Mouse (Mus musculus): ENCODE measurements around the gene Nipsnap3a. TPM values are rescaled to one million over a fixed set of nuclear protein-coding genes. Genes with fewer than 3 reads are reported as not detected.

Nipsnap3a gene
- not detected in 2 replicates for total RNA-seq (2012; rRNA removed)
- polyA plus RNA-seq (2012; ENCODE audit: insufficient read depth in 1 of 2, insufficient read length in 2 of 2, low read depth in 1 of 2, low replicate concordance in 2 of 2, missing spikeins in 1 of 2) = not detected

- H3K27ac ChIP-seq (ENCODE audit: control insufficient read depth, low read depth, low read length) = no peak within 1 kb of the TSS
- H3K9me3 ChIP-seq (replicated peaks; ENCODE audit: insufficient read depth, low read length) = no peaks in the 10 kb centered on the region
- H3K4me3 ChIP-seq (ENCODE audit: control insufficient read depth in 1 of 2, insufficient read depth in 1 of 2, low read depth in 2 of 2, low read length in 2 of 2) = no peak within 1 kb of the TSS
- TF ChIP-seq CHD2 (IDR thresholded peaks at IDR 0.05; ENCODE audit: low read length) = no peak
- DNase-seq (ENCODE audit: low read depth, low spot score) = no peak
- no peaks in the 10 kb centered on the region for H3K79me2 ChIP-seq (ENCODE audit: control insufficient read depth, insufficient read depth, low read length, poor library complexity)
- H3K9ac ChIP-seq (ENCODE audit: control insufficient read depth, low read depth, low read length, poor library complexity, severe bottlenecking) = no peak within 1 kb of the TSS
- peaks cover 0 to 2% of the 10 kb centered on the region in 2 experiments for H3K27me3 ChIP-seq (ENCODE audit: control insufficient read depth in 1 of 2, insufficient read depth in 2 of 2, low read length in 2 of 2)
- no peaks in the 10 kb centered on the region for H3K4me1 ChIP-seq (ENCODE audit: control insufficient read depth in 1 of 2, insufficient read depth in 2 of 2, low read length in 2 of 2)
- no peaks in the 10 kb centered on the region for H3K36me3 ChIP-seq (ENCODE audit: control insufficient read depth in 1 of 2, insufficient read depth in 2 of 2, low read length in 2 of 2)
Measured at GRCm38 (mm10) chr4:52989248-52989647, at the start of gene Nipsnap3a. Nipsnap3a (plus strand) TSS chr4:52989272.

GRCm38 (mm10) chr4:52946665-52947064 lies 42.4 kb upstream of the Nipsnap3a start:
- Histone ChIP-seq H3K9me3 (replicated peaks; ENCODE audit: insufficient read depth, low read length) (no peaks in the 10 kb centered on the region), H3K4me1 (ENCODE audit: control insufficient read depth in 1 of 2, insufficient read depth in 2 of 2, low read length in 2 of 2) (no peaks in the 10 kb centered on the region)

GRCm38 (mm10) chr4:52949005-52949404 lies 40.1 kb upstream of the Nipsnap3a start:
- no peak overlapping the region for H3K9ac ChIP-seq (ENCODE audit: control insufficient read depth, low read depth, low read length, poor library complexity, severe bottlenecking)
- TF ChIP-seq TBP (IDR thresholded peaks at IDR 0.05; ENCODE audit: low read depth, low read length) (no peak), E2F4 (IDR thresholded peaks at IDR 0.05; ENCODE audit: borderline replicate concordance, low read depth, low read length) (no peak), POLR2AphosphoS5 (IDR thresholded peaks at IDR 0.05; ENCODE audit: borderline replicate concordance, low read depth, low read length) (no peak), KAT2A (conservative IDR thresholded peaks at IDR 0.05; ENCODE audit: low read depth, low read length) (no peak), NRF1 (IDR thresholded peaks at IDR 0.05; ENCODE audit: insufficient read depth, low read depth, low read length, poor library complexity, severe bottlenecking) (no peak), JUND (IDR thresholded peaks at IDR 0.05; ENCODE audit: low read depth, low read length) (no peak), CTCF (IDR thresholded peaks at IDR 0.05 in 2 of 3, conservative IDR thresholded peaks at IDR 0.05 in 1 of 3; ENCODE audit: control insufficient read depth in 1 of 3, insufficient read depth in 1 of 3, low read depth in 2 of 3, low read length in 3 of 3, poor library complexity in 1 of 3, severe bottlenecking in 1 of 3) (no peak), GATA1 (IDR thresholded peaks at IDR 0.05; ENCODE audit: low read depth, low read length) (no peak), SMC3 (IDR thresholded peaks at IDR 0.05; ENCODE audit: low read depth, low read length) (no peak)

More at GRCm38 (mm10) chr4:52946665-52947064, 42.4 kb upstream of the Nipsnap3a start:
- Histone ChIP-seq H3K79me2 (ENCODE audit: control insufficient read depth, insufficient read depth, low read length, poor library complexity) (no peaks in the 10 kb centered on the region), H3K27ac (ENCODE audit: control insufficient read depth, low read depth, low read length) (no peak overlapping the region), H3K27me3 (ENCODE audit: control insufficient read depth in 1 of 2, insufficient read depth in 2 of 2, low read length in 2 of 2) (peaks cover 0 to 1% of the 10 kb centered on the region in 2 experiments; a peak in 1 of 4 replicates), H3K9ac (ENCODE audit: control insufficient read depth, low read depth, low read length, poor library complexity, severe bottlenecking) (no peak overlapping the region), H3K36me3 (ENCODE audit: control insufficient read depth in 1 of 2, insufficient read depth in 2 of 2, low read length in 2 of 2) (no peaks in the 10 kb centered on the region), H3K4me3 (ENCODE audit: control insufficient read depth in 1 of 2, insufficient read depth in 1 of 2, low read depth in 2 of 2, low read length in 2 of 2) (no peak overlapping the region)
- DNase-seq (ENCODE audit: low read depth, low spot score) = no peak
- TF ChIP-seq GATA1 (IDR thresholded peaks at IDR 0.05; ENCODE audit: low read depth, low read length) (no peak), SIN3A (IDR thresholded peaks at IDR 0.05; ENCODE audit: low read length) (no peak), ZNF384 (IDR thresholded peaks at IDR 0.05; ENCODE audit: low read depth, low read length) (no peak), ZMIZ1 (IDR thresholded peaks at IDR 0.05; ENCODE audit: low read depth, low read length) (no peak), ZC3H11A (IDR thresholded peaks at IDR 0.05; ENCODE audit: low read depth, low read length) (no peak), MAZ (IDR thresholded peaks at IDR 0.05; ENCODE audit: low read depth, low read length) (no peak), TBP (IDR thresholded peaks at IDR 0.05; ENCODE audit: low read depth, low read length) (no peak), SMC3 (IDR thresholded peaks at IDR 0.05; ENCODE audit: low read depth, low read length) (no peak), TAL1 (IDR thresholded peaks at IDR 0.05; ENCODE audit: low read length) (no peak), USF2 (IDR thresholded peaks at IDR 0.05; ENCODE audit: borderline replicate concordance in 1 of 2, insufficient read depth in 1 of 2, low read depth in 1 of 2, low read length in 2 of 2) (no peak), ZKSCAN1 (IDR thresholded peaks at IDR 0.05; ENCODE audit: low read depth, low read length) (no peak), HCFC1 (IDR thresholded peaks at IDR 0.05; ENCODE audit: low read depth, low read length) (no peak), POLR2AphosphoS2 (IDR thresholded peaks at IDR 0.05; ENCODE audit: low read length) (no peak), ELF1 (IDR thresholded peaks at IDR 0.05; ENCODE audit: low read depth, low read length) (no peak)

More at GRCm38 (mm10) chr4:52949005-52949404, 40.1 kb upstream of the Nipsnap3a start:
- Histone ChIP-seq H3K27me3 (ENCODE audit: control insufficient read depth in 1 of 2, insufficient read depth in 2 of 2, low read length in 2 of 2) (peaks cover 0 to 3% of the 10 kb centered on the region in 2 experiments; a peak in 1 of 4 replicates), H3K4me3 (ENCODE audit: control insufficient read depth in 1 of 2, insufficient read depth in 1 of 2, low read depth in 2 of 2, low read length in 2 of 2) (no peak overlapping the region), H3K4me1 (ENCODE audit: control insufficient read depth in 1 of 2, insufficient read depth in 2 of 2, low read length in 2 of 2) (no peaks in the 10 kb centered on the region), H3K27ac (ENCODE audit: control insufficient read depth, low read depth, low read length) (no peak overlapping the region), H3K36me3 (ENCODE audit: control insufficient read depth in 1 of 2, insufficient read depth in 2 of 2, low read length in 2 of 2) (no peaks in the 10 kb centered on the region), H3K9me3 (replicated peaks; ENCODE audit: insufficient read depth, low read length) (no peaks in the 10 kb centered on the region), H3K79me2 (ENCODE audit: control insufficient read depth, insufficient read depth, low read length, poor library complexity) (no peaks in the 10 kb centered on the region)
- no peak for DNase-seq (ENCODE audit: low read depth, low spot score)
